Mouse (Mus musculus): ENCODE results near the gene Mvk. TPM values are rescaled to one million over a fixed set of nuclear protein-coding genes. Genes with fewer than 3 reads are reported as not detected.

The Mvk gene
- polyA plus RNA-seq, 1 experiment from 2014 or later, result 66.5 TPM

- no peaks in the 10 kb centered on the region for H3K36me3 ChIP-seq (ENCODE audit: control insufficient read depth, insufficient read depth, low read length)
- H3K9ac ChIP-seq (ENCODE audit: low read length), result no peak overlapping the region
- H3K4me3 ChIP-seq (ENCODE audit: low read depth, low read length), result no peak overlapping the region
- no peaks in the 10 kb centered on the region for H3K9me3 ChIP-seq (ENCODE audit: control insufficient read depth, low read length)
- DNase-seq (ENCODE audit: low spot score), result no peak
- ATAC-seq (ENCODE audit: insufficient read depth, low FRiP score, low TSS enrichment), result no peak
- H3K27ac ChIP-seq (ENCODE audit: low read depth, low read length), result no peak overlapping the region
- H3K4me1 ChIP-seq (ENCODE audit: control insufficient read depth, insufficient read depth, low read length), result peaks cover 4% of the 10 kb centered on the region
- no peaks in the 10 kb centered on the region for H3K27me3 ChIP-seq (ENCODE audit: control insufficient read depth, insufficient read depth, low read length)
- H3K4me2 ChIP-seq (ENCODE audit: low read depth), result no peak overlapping the region
- 93% methylated on average over 14 of the region's 14 CpGs for WGBS
These were observed 41.6 kb downstream of the Mvk start for GRCm38 (mm10) chr5:114485685-114486084.

DNA sequence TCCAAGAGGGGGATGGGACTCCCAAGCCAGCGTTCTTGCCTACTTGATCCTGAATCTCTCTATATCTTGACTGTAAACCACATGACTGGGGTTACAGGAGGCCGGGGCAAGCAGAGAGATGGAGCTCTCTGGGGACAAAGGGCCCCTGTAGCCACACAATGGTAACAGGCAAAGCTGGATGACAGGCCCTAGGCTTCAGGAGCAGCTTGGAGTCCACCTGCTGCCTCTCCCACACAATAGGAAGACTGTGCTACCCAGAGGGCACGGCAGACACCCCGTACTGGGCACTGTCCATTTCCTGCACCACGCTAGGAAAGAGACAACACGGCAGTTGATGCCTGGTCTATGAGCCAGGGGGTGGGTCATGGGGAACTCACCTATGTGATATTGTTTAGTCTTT is 45.5 kb downstream of the Mvk start:
- H3K27ac ChIP-seq (ENCODE audit: low read depth, low read length), result no peak overlapping the region
- DNase-seq (ENCODE audit: low spot score) (no peak), ATAC-seq (ENCODE audit: insufficient read depth, low FRiP score, low TSS enrichment) (no peak)
- no peak overlapping the region for H3K4me2 ChIP-seq (ENCODE audit: low read depth)
- H3K4me1 ChIP-seq (ENCODE audit: control insufficient read depth, insufficient read depth, low read length), result no peaks in the 10 kb centered on the region
- H3K27me3 ChIP-seq (ENCODE audit: control insufficient read depth, insufficient read depth, low read length), result no peaks in the 10 kb centered on the region
- no peak overlapping the region for H3K9ac ChIP-seq (ENCODE audit: low read length)
- no peaks in the 10 kb centered on the region for H3K9me3 ChIP-seq (ENCODE audit: control insufficient read depth, low read length)
- no peaks in the 10 kb centered on the region for H3K36me3 ChIP-seq (ENCODE audit: control insufficient read depth, insufficient read depth, low read length)
- 88% methylated on average over 6 of the region's 6 CpGs for WGBS
- no peak overlapping the region for H3K4me3 ChIP-seq (ENCODE audit: low read depth, low read length)

DNA sequence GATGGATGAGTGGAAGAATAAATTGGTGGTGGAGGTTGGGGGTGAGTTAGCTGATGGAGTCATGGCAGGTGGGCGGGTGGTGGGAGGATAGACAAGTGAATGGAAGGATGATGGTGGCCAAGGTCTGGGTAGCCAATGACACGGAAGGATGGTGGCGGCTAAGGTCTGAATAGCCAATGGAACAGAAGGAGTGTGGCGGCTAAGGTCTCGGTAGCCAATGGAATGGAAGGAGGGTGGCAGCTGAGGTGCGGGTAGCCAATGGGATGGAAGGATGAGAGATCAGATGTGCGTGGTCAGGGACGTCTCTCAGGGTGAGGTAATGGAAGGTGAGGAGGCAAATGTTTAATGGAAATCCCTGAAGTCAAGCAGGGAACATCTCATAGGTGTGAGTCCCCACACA is 46.2 kb downstream of the Mvk start:
- Histone ChIP-seq H3K4me3 (ENCODE audit: low read depth, low read length) (no peak overlapping the region), H3K9ac (ENCODE audit: low read length) (no peak overlapping the region), H3K4me1 (ENCODE audit: control insufficient read depth, insufficient read depth, low read length) (no peaks in the 10 kb centered on the region), H3K4me2 (ENCODE audit: low read depth) (no peak overlapping the region), H3K9me3 (ENCODE audit: control insufficient read depth, low read length) (no peaks in the 10 kb centered on the region), H3K36me3 (ENCODE audit: control insufficient read depth, insufficient read depth, low read length) (no peaks in the 10 kb centered on the region), H3K27ac (ENCODE audit: low read depth, low read length) (no peak overlapping the region), H3K27me3 (ENCODE audit: control insufficient read depth, insufficient read depth, low read length) (no peaks in the 10 kb centered on the region)
- DNase-seq (ENCODE audit: low spot score) (no peak), ATAC-seq (ENCODE audit: insufficient read depth, low FRiP score, low TSS enrichment) (no peak)
- 94% methylated on average over 8 of the region's 8 CpGs for WGBS

DNA sequence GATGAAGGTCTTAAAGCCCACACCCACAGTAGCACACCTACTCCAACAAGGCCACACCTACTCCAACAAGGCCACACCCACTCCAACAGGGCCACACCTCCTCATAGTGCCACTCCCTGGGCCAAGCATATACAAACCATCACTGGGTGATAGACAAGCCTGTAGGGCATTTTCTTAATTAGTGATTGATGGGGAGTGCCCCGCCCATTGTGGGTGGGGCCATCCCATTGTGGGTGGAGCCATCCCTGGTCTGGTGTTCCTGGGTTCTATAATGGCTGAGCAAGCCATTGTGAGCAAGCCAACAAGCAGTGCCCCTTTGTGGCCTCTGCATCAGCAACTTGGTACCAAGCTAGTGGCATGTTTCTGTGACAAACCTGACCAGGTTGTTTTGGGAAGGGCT is 50.7 kb downstream of the Mvk start:
- 39% methylated on average over 1 of the region's 1 CpGs for WGBS
- no peak overlapping the region for H3K4me3 ChIP-seq (ENCODE audit: low read depth, low read length)
- no peak overlapping the region for H3K4me2 ChIP-seq (ENCODE audit: low read depth)
- no peak overlapping the region for H3K9ac ChIP-seq (ENCODE audit: low read length)
- H3K4me1 ChIP-seq (ENCODE audit: control insufficient read depth, insufficient read depth, low read length), result no peaks in the 10 kb centered on the region
- ATAC-seq (ENCODE audit: insufficient read depth, low FRiP score, low TSS enrichment), result no peak
- no peak overlapping the region for H3K27ac ChIP-seq (ENCODE audit: low read depth, low read length)
- H3K36me3 ChIP-seq (ENCODE audit: control insufficient read depth, insufficient read depth, low read length), result no peaks in the 10 kb centered on the region
- H3K27me3 ChIP-seq (ENCODE audit: control insufficient read depth, insufficient read depth, low read length), result no peaks in the 10 kb centered on the region
- no peaks in the 10 kb centered on the region for H3K9me3 ChIP-seq (ENCODE audit: control insufficient read depth, low read length)
- no peak for DNase-seq (ENCODE audit: low spot score)

GRCm38 (mm10) chr5:114501252-114501651 is 57.2 kb downstream of the Mvk start:
- Histone ChIP-seq H3K9me3 (ENCODE audit: control insufficient read depth, low read length) (no peaks in the 10 kb centered on the region), H3K4me2 (ENCODE audit: low read depth) (no peak overlapping the region), H3K9ac (ENCODE audit: low read length) (no peak overlapping the region), H3K27me3 (ENCODE audit: control insufficient read depth, insufficient read depth, low read length) (no peaks in the 10 kb centered on the region), H3K4me3 (ENCODE audit: low read depth, low read length) (no peak overlapping the region), H3K27ac (ENCODE audit: low read depth, low read length) (no peak overlapping the region), H3K4me1 (ENCODE audit: control insufficient read depth, insufficient read depth, low read length) (no peaks in the 10 kb centered on the region), H3K36me3 (ENCODE audit: control insufficient read depth, insufficient read depth, low read length) (no peaks in the 10 kb centered on the region)
- DNase-seq (ENCODE audit: low spot score) (no peak), ATAC-seq (ENCODE audit: insufficient read depth, low FRiP score, low TSS enrichment) (no peak)
- WGBS, result 85% methylated on average over 9 of the region's 9 CpGs

DNA sequence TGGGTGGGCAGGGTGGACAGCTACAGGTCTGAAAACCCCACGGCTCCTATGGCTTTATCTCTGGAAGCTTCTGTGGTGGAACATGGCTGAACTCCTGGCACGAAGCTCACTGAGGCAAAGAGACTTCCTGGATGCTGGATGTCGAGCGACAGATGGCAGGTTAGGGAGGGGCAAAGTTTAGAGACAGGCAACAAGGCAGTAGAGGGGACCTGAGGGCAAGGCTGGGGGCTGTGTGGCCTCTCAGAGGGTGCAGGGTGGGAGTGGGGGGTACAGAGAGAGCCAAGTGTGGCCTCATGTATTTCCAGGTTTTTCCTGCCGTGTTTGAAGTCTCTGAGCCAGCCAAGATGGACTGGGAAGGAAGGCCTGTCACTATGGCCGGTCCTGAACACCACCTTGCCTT is 60.8 kb downstream of the Mvk start:
- no peak overlapping the region for H3K4me2 ChIP-seq (ENCODE audit: low read depth)
- H3K27ac ChIP-seq (ENCODE audit: low read depth, low read length), result no peak overlapping the region
- H3K36me3 ChIP-seq (ENCODE audit: control insufficient read depth, insufficient read depth, low read length), result no peaks in the 10 kb centered on the region
- no peaks in the 10 kb centered on the region for H3K27me3 ChIP-seq (ENCODE audit: control insufficient read depth, insufficient read depth, low read length)
- no peak overlapping the region for H3K9ac ChIP-seq (ENCODE audit: low read length)
- H3K9me3 ChIP-seq (ENCODE audit: control insufficient read depth, low read length), result no peaks in the 10 kb centered on the region
- no peak overlapping the region for H3K4me3 ChIP-seq (ENCODE audit: low read depth, low read length)
- WGBS, result 79% methylated on average over 6 of the region's 6 CpGs
- ATAC-seq (ENCODE audit: insufficient read depth, low FRiP score, low TSS enrichment) (no peak), DNase-seq (ENCODE audit: low spot score) (no peak)
- H3K4me1 ChIP-seq (ENCODE audit: control insufficient read depth, insufficient read depth, low read length), result peaks cover 9% of the 10 kb centered on the region; the same call in 1 of the 2 replicates

GRCm38 (mm10) chr5:114505260-114506085 is 61.4 kb downstream of the Mvk start:
- Histone ChIP-seq H3K4me2 (ENCODE audit: low read depth) (no peak overlapping the region), H3K27me3 (ENCODE audit: control insufficient read depth, insufficient read depth, low read length) (no peaks in the 10 kb centered on the region), H3K9me3 (ENCODE audit: control insufficient read depth, low read length) (no peaks in the 10 kb centered on the region), H3K27ac (ENCODE audit: low read depth, low read length) (no peak overlapping the region), H3K36me3 (ENCODE audit: control insufficient read depth, insufficient read depth, low read length) (no peaks in the 10 kb centered on the region), H3K4me3 (ENCODE audit: low read depth, low read length) (no peak overlapping the region), H3K4me1 (ENCODE audit: control insufficient read depth, insufficient read depth, low read length) (peaks cover 9% of the 10 kb centered on the region; the same call in 1 of the 2 replicates), H3K9ac (ENCODE audit: low read length) (no peak overlapping the region)
- DNase-seq (ENCODE audit: low spot score) (no peak), ATAC-seq (ENCODE audit: insufficient read depth, low FRiP score, low TSS enrichment) (no peak)
- WGBS, result 82% methylated on average over 14 of the region's 14 CpGs

- ATAC-seq (ENCODE audit: insufficient read depth, low FRiP score, low TSS enrichment) (no peak), DNase-seq (ENCODE audit: low spot score) (no peak)
- Histone ChIP-seq H3K27me3 (ENCODE audit: control insufficient read depth, insufficient read depth, low read length) (no peaks in the 10 kb centered on the region), H3K36me3 (ENCODE audit: control insufficient read depth, insufficient read depth, low read length) (no peaks in the 10 kb centered on the region), H3K27ac (ENCODE audit: low read depth, low read length) (no peak overlapping the region), H3K4me3 (ENCODE audit: low read depth, low read length) (no peak overlapping the region), H3K9me3 (ENCODE audit: control insufficient read depth, low read length) (no peaks in the 10 kb centered on the region), H3K9ac (ENCODE audit: low read length) (no peak overlapping the region; the same call in 1 of the 2 replicates), H3K4me1 (ENCODE audit: control insufficient read depth, insufficient read depth, low read length) (peaks cover 9% of the 10 kb centered on the region; the same call in 1 of the 2 replicates), H3K4me2 (ENCODE audit: low read depth) (no peak overlapping the region)
- WGBS, result 66% methylated on average over 12 of the region's 12 CpGs
These were observed 63.3 kb downstream of the Mvk start for GRCm38 (mm10) chr5:114507394-114507793.

- no peak for ATAC-seq (ENCODE audit: insufficient read depth, low FRiP score, low TSS enrichment)
- Histone ChIP-seq H3K4me2 (ENCODE audit: low read depth) (no peak overlapping the region), H3K36me3 (ENCODE audit: control insufficient read depth, insufficient read depth, low read length) (no peaks in the 10 kb centered on the region), H3K4me3 (ENCODE audit: low read depth, low read length) (no peak overlapping the region), H3K9me3 (ENCODE audit: control insufficient read depth, low read length) (no peaks in the 10 kb centered on the region), H3K27me3 (ENCODE audit: control insufficient read depth, insufficient read depth, low read length) (peaks cover under 1% of the 10 kb centered on the region; the same call in 1 of the 2 replicates), H3K9ac (ENCODE audit: low read length) (no peak overlapping the region), H3K4me1 (ENCODE audit: control insufficient read depth, insufficient read depth, low read length) (peaks cover 9% of the 10 kb centered on the region; the same call in 1 of the 2 replicates), H3K27ac (ENCODE audit: low read depth, low read length) (no peak overlapping the region)
- DNase-seq (ENCODE audit: low spot score), result no peak
- 79% methylated on average over 4 of the region's 4 CpGs for WGBS
These were observed 63.9 kb downstream of the Mvk start for GRCm38 (mm10) chr5:114507964-114508363.

Data from neural tube, embryonic 11.5 days (tissue).